Mouse (Mus musculus) mesoderm, embryonic 11.5 days (tissue): ENCODE measurements around the gene Psmg3.

ENCODE experiments used
- DNase-seq: peaks from one replicate; pipeline ENCODE4 v3.0.0-alpha.2; 2012; ENCODE audit warnings: low read depth, low spot score

Gene Psmg3

DNA sequence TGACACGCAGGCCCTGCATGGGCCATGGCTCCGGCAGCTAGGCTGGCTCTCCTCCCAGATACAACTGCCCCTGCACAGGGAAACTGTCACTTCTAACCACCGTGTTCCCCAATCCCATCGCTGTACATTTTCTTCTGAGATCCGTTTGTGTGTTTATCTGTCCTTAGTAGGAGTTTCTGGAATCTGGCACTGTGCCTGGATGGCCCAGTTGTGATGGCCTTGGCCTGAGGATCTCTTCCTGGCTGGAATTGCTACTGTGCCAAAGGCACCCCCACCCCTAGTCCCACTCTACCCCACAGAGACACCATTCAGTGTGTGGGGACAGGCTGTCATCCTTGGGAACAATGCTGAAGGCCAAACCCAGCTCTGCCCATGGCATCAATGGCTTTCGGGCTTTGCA lies 10.7 kb downstream of the Psmg3 start:
- no peak for DNase-seq

DNA sequence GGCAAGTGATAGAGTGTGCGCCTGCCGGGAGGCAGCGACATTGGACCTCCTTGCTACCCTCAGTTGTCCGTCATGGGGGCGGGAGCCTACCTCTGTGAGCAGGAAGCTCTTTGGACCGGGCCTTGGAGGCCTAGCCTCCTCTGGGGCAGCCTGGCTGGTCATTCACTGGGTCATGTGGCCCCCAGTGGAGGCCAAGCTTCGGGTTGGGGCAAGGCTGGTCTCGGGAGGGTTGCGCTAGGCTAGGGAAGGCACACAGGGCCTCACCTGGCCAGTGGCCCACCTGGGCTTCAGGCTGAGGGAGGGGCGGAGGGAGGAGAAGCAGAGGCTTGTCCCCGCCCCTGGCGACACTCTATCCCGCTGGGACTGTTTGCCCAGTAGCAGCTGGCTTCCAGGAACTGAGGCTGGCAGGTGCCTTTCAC lies 12.7 kb downstream of the Psmg3 start:
- no peak for DNase-seq

DNA sequence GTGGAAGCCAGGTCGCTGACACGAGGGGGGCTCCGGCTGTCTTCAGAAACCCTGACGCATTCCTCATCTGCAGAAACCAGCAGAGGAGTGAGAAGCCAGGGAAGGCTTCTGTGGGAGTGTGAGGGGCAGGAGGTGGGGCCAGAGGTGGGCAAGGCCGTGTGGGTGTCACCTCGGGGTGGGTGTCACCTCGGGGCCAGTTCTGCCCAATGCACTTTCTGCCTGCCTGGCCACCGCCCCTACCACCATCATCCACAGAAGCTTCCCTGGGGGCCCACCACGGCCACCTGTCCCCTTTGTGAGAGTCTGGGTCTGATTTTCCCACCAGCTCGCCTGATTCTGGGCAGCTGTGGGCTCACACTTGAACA lies 13.6 kb downstream of the Psmg3 start:
- no peak for DNase-seq

DNA sequence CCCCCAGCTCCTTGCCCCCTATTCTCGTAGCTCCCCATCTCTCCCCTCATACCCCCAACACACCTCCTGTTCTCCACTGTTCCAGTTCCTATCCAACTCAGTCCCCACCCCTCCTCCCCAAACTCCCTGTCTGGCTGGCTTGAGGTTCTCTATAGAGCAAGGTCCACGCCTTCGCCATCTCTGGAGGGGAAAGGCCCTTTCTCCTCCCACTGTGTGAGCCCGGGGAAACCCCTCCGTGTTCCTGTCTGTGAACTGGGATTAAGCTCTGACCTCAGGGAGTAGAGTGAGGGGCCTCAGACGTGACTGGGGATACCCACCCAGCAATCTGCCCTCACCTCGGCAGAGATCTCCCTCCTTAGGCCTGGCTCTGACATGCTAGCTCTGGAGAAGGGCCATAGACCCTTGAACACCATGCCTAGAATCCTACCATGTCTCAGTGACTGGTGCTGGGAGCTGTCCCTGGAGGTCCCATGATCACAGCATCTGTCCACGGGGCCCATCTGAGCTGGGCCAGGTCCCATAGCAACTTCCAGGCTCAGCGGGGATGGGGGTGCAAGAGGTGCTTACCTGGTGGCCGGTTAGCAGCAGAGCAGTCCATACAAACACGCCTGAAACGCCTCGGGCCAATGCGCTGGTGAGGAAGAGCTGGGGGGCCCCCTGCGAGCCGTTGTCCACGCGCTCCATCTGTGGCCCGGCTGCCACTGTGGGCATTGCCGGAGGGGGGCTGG lies 14.1 kb downstream of the Psmg3 start:
- DNase-seq: no peak

DNA sequence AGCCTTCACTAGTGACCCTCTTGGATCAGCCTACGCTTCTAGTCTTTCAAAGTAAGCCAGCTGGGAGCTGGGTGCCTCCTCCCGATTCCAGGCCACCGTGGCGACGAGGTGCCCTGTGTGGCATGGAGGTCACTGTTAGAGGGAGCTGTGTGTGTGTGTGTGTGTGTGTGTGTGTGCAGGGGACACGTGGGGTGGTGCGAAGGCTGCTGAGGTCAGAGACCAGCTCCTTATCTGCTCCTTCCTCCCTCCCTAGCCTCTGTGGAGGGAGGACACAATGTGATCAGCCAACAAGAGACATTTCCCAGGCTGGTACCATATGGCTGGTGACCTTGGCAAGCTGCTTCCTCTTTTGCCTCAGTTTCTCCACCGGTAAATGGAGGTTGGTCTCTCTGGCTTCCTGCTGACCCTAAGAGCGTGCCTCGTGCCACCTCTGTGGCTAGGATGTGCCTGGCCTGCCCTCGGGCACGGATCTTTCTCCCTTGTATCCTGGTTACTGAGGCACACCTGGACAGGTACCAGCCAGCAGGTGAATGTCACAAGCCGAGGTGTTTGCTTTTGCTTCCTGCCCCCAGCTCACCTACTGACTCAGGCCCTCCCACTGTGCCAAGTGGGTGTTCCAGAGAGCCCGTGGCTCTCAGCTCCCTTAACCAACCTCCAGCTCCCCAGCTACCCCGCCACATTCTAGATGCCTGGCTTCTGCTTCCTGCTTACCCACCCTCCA lies 14.8 kb downstream of the Psmg3 start:
- DNase-seq: no peak

DNA sequence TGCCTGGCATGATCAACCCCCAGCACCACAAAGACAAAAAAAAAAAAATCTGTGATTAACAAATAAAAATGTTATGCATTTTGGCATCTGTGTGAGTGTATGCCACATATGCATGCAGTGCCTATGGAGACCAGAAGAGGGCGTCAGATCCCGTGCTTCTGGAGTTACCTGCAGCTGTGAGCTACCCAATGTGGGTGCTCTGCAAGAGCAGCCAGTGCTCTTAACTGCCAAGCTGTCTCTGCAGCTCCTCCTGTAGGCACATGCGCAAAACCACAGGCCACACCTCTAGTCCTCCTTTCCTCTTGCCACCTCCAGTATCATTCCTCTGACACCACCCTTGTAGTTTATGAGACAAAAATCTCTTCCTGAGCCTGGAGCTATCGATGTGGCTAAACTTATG lies 17.3 kb downstream of the Psmg3 start:
- DNase-seq: no peak

DNA sequence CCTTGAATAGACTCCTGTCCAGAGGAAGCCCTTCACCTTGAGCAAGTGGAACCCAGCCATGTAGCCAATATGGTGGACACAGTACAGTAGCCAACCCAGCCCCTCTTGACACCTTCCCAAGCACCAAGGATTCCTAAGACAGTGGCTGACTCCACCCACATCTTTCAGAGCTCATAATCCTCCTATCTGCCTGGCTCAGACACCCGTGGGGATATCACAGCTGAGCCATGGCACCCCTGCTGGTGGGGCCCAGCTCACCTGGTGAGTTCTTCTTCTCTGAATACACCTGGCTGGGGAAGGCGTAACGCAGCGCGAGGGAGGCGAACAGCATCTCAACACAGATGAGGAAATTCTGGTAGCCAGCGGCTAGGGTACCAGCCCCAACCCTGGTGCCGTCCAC lies 20.8 kb downstream of the Psmg3 start:
- DNase-seq: no peak

DNA sequence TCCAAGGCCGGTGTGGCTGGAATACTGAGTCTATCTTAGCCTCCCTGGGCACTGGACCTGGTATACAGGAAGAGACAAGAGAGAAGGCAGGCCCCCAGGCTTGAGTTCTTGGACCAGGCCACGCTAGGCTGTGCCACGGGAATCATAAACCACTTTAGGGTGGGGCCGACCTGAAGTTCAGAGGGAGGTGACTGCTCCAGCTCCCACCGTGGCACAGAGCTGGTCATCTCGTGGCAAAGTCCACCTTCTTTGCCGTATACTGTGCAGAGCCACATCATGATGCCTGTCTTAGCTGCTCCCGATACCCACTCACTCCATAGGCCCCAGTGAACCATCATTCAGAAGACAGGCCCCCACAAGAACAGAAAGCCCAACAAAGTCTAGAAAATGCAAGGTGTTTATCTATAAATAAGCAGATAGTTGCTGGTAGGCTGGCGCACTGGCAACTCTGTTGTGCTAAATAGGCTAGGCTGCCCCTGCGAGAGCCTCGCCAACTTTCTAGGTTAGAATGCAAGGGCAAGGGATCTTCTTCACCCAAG lies 22.0 kb downstream of the Psmg3 start:
- DNase-seq: no peak

DNA sequence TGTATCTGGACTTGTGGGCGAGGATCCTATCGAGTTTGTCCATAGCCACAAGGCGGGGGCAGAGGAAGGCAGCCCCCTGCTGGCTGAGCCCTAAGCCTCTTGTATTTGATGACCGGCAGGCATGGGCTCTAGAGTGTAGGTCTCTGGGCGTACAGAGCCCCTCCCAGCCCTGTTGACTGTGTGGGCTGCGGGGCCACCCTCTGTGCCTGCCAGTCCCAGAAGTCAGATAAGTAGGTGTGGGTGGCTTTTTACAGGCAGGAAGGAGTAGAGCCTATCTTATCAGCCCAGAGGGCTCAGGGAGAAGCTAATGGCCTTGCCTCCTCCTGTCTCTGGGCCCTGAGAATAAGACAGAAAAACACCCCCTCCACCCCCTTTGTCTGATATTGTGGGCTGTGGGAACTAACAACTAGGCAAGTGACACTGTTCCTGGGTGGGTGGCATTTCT lies 22.6 kb downstream of the Psmg3 start:
- DNase-seq: peak; percentile 20

DNA sequence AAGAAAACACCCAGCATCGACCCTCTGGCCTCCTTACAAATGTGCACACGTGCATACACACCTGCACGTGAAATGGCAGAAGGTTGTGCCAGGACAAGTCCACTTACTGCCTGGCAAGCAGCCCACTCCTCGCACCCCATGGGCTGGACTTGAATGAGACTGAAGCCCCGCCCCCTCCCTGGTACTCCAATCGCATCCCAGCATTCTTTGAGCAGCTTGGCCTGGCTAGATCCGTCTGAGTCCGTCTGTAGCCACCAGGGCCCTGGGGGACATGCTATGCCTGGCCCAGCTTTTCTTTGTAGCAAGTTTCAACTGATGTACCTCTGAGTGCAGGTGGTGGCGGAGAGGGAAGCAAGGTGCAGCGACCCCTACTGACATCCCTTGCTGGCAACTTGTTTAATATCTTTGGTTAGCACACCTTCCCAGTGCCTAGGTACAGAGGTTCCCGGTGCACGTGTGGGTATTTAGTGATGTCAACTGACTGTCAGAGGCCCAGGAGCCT lies 23.0 kb downstream of the Psmg3 start:
- peak; percentile 72 for DNase-seq

DNA sequence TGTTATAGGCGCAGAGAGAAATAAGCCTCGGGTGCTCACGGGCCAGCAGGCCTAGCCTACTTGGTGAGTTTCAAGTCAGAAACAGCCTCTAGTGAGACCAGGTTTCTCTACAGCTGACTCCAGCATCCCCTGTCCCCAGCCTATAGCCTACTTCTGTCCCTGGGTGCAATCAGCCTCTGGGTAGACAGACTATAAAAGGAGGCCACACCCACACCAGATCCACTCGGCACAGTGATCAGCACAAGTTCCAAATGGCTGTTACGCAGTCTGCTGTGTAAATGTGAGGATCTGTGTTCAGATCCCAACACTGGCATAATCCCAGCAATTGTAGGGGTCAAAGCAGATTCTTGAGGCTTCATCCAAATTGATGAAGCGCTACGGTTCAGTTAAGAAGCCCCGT lies 23.5 kb downstream of the Psmg3 start:
- no peak for DNase-seq

DNA sequence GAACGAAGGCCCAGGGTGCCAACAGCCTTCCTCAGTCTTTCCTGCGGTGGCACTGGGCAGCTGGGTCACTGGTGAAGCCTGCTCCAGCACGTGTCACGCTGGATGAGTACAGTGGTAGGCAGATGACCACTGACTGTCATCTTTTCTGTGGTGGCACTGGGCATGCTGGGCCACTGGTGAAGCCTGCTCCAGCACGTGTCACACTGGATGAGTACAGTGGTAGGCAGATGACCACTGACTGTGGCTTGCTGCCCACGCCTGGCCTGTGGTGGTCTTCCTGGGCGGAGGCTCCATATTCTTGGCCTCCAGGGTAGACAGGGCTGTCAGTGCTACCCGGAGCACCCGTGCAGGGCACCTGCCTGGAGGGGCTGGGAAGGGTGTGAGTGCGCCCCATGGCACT lies 24.8 kb downstream of the Psmg3 start:
- no peak for DNase-seq

DNA sequence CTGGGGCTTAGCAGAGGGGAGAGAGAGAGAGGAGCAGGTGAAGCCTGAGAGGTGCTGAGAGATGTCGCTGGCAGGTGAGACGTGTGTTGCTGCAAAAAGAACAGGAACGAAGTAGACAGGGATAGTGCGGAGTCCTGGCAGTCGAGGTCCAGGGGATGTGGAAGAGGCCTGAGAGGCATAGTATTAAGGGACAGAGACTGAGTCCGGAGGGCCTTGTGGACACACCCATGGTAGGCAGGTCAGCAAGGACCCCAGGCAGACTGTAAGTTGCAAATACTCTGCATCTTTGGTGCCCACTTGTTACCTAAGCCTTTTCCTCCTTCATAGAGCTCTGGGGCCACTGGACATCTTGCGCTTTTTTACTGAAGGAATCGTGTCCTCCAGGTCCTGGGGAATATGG lies 25.5 kb downstream of the Psmg3 start:
- DNase-seq: no peak

DNA sequence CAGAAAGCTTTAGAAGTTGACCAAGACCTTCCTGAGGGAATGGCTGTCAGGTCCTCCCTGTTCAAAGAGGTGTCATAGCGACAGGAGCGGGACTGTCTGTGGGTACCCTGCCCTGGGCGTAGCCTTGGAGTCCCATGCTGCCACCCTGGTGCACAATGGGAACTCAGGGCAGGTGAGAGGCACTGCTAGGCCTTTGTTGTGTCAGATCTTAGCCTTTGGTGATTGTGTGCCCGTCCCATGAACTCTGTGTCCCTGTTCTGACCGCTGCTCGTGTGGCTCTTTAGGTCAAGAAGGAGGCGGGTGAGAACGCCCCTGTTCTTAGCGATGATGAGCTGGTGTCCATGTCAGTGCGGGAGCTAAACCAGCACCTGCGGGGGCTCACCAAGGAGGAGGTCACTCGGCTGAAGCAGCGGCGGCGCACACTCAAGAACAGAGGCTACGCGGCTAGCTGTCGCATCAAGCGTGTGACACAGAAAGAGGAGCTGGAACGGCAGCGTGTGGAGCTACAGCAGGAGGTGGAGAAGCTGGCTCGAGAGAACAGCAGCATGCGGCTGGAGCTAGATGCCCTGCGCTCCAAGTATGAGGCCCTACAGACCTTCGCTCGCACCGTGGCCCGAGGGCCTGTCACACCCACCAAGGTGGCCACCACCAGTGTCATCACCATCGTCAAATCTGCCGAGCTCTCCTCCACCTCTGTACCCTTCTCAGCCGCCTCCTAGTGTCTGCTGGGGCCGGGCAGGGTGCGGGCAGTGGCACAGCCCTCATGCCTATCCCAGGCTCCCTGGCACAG lies 26.7 kb downstream of the Psmg3 start:
- DNase-seq: no peak

DNA sequence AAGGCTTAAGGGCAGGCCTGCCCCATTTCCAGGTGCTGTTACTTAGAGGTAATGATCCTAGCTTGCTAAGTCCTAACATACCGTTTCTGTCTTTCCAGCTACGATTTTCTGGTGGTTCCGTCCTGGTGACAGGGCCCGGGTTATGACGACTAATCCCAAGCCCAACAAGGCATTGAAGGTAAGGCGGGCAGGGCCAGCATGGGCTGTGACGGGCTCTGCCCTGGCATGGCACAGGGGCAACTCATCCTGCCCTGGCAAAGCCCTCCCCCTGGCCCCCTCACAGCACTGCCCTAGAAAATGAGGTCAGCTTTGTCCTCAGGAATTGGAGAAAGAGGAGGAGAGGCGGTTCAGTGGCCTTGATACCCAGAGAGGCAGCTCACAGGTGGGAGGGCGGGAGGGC lies 27.6 kb downstream of the Psmg3 start:
- no peak for DNase-seq

DNA sequence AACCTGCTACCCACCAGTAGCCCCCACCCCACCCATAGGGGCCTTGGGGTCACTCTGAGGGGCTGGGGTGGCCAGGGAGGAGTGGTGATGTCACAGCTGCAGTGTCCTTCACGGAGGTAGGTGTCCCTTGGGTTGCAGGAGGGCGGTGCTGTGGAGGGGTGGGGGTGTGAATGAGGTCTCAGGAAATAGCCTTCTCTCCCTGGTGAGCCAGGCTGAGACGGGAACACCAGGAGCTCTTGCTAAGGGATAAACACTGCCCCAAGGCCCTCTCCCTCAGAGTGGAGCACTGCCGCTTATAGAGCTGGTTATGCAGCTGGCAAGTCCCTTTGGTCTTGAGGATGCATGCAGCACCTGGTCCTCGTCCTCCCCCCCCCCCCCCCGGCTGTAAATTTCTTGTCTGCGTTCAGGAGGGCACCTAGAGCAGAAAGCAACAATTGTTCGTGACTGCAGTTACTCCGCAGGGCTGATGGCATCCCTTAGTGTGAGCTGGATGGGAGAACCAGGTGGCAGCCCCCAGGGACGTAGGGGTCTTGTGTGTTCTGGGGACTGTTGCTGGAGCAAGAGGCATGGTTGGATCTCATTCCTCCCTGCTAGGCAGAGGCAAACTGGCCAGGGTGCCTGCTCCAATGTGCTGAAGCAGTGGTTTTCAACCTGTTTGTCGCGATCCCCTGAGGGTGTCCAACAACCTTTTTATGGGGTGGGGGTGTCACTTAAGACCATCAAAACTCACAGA lies 28.4 kb downstream of the Psmg3 start:
- DNase-seq: no peak

DNA sequence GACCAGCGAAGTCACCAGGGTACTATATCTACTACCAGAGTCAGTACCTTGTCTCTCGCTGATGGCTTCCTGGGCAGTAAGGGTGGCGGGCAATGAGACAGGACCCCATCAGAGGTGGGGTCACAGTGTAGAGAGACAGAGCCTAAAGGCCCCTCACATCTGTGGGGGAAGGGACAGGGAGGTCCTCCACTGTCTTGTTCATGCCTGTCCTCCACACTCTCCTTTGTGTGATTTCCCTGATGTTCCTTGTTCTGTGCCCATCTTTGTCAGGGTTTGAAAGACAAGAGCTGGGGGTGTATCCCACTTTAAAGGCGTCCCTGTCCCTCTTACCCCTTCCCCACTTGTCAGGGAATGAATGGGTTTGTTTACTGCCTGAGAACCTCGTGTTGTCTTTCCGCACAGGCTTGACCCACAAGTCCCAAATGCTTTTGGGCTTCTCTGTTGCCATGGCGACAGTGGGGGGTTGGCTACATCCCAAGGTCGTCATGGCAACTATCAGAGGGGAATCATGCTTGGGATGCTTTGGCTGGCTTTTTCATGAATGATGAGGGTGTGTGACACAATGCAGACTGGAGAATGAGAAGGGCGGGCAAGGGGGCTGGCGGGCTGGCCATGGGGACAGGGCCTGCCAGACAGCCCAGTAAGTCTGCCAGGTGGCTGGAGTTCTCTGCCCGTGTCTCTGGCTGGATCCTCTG lies 29.1 kb downstream of the Psmg3 start:
- DNase-seq: peak; percentile 92

DNA sequence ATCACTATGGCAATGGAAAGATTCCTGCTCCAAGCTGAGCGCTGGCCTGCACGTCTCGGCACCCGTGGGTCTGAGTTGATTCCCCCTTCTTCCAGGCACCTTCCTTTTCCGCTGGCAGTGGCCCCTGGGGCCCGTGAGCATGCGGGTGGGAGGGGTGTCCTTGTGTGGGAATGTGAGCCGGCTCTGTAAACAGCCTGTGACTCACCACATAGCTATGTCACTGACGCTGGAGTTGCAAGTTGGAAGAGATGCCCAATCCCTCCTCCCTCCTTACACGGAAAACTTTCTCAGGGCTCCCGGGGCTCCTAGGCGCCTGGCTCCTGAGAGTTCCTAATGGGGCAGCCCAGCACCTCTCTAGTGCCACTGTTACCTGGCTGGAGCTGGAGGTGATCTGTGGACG lies 29.8 kb downstream of the Psmg3 start:
- DNase-seq: peak; percentile 74

DNA sequence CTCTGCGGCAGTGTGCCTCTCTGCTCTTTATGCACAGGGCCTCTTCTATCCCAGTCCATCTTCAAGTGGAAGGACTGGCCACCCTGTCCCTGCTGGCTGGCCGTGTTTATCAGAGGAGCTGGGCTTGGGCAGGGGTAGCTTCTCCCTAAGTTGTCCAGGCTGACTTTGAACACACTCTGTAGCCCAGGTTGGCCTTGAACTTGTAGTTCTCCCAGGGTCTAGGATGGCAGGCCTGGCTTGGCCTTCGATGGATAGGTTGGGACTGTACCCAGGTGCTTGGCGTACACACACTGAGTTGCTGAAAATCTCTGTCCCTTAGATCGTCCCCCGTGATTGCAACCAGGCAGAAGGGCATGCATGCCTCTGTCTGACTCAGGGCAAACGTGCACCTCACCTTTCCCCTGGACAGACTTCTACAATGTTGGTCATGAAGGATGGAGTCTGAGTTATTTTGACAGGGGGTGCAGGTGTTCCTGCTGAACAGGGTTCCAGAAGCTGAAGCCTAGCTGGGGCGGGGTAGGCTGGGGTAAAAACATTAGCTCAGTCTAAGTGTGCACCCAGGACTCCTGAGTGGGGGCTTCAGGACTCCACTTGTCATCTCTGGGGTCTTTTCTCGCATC lies 30.6 kb downstream of the Psmg3 start:
- DNase-seq: no peak

DNA sequence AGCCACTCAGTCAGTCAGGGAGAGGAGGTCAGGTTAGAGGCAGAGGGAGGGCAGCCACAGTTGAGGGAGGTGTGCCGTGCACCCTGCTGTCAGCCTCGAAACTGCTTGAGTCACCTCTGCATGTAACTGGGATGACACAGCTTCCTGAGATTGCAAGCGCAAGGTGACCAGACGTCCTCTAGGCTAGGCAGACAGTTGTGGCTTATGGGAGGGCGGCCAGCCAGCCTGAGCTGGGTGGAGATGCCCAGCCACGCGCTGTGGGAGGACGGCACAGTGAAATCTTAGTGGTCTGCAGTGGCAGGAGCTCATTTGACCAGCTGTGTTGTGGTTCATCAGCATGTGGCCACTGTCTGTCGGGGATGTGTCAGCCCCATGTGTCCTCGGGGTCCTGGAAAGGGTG lies 31.7 kb downstream of the Psmg3 start:
- DNase-seq: no peak
